Mouse (Mus musculus): ENCODE measurements at regions not wholly inside any gene's neighbourhood (a gene's known extent, or its start where the extent isn't known, plus 50 kb on each side); places are given as distances from the start of the nearest gene placed in this dataset.

DNA sequence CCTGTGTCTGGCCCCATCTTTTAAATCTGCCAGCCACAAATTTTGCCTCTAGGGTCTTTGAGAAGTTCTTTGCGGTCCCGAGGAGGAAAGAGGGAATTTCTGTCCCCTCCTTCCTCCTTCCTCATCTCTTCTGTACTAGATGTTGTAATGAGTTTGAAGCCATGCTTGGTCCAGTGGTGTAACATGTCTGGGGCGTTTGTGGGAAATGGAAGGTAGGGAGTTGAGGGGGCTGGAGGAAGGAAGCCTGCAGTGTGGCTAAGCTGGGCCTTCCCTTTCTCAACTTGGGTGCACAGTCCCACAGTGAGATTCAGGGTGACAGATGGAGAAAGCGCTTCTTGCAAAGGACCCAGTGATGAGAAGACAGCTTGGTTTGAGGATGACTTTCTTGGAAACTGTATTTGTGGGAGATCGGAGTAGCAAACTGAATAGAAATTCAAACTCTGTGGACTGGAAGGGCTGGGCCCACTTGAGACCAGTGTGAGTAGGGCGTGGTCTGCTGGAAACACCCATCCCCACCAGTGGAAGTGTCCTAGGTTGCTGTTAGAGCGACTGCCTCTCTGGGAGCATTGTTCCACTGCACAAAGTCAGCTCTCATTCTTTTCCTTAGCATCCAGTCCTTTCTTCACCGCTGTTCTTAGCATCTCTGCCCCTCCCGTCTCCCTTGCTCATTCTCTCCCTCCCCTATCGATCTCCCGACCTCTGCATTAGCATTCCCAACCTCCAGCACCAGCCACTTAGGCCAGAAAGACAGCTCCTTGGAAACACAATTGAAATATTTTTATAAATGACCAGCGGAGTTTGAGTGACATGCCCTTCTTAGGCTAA lies 162.5 kb upstream of the 4931429L15Rik start:
- Histone ChIP-seq H3K27ac (ENCODE audit: low read length) (peak overlapping the region; percentile 70), H3K4me3 (replicated peaks; ENCODE audit: low read length) (no peak overlapping the region), H3K9me3 (ENCODE audit: control insufficient read depth, low read length) (no peaks in the 10 kb centered on the region), H3K9ac (replicated peaks; ENCODE audit: low read depth, low read length) (no peak overlapping the region), H3K36me3 (ENCODE audit: control insufficient read depth, insufficient read depth) (no peaks in the 10 kb centered on the region), H3K4me2 (ENCODE audit: low read length) (peak overlapping the region; percentile 20), H3K4me1 (replicated peaks; ENCODE audit: control insufficient read depth, insufficient read depth, low read length) (peaks cover 18% of the 10 kb centered on the region), H3K27me3 (replicated peaks; ENCODE audit: control insufficient read depth, insufficient read depth, low read length) (no peaks in the 10 kb centered on the region)
- ATAC-seq, result peak; percentile 38
- WGBS, result 38% methylated on average over 12 of the region's 12 CpGs

DNA sequence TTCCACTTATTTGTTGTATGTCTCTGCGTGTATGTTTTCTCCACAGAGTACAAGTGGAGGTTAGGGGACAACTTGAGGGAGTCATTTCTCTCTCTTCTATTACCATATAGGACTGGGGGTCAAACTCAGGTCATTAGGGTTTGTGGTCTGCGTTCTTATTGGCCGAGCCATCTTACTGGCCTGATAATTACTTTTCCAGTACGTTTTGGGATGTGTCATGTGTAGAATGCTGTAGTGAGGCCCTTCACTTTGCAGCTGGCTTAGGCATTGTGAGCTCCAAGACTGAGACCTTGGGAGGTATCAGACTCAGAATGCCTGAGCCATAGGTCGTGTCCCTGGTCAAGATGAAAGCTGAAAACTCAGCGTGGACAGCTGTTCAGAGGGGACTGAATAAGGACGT lies 161.7 kb upstream of the 4931429L15Rik start:
- Histone ChIP-seq H3K4me3 (replicated peaks; ENCODE audit: low read length) (no peak overlapping the region), H3K9me3 (ENCODE audit: control insufficient read depth, low read length) (no peaks in the 10 kb centered on the region), H3K4me2 (ENCODE audit: low read length) (no peak overlapping the region), H3K36me3 (ENCODE audit: control insufficient read depth, insufficient read depth) (no peaks in the 10 kb centered on the region), H3K27ac (ENCODE audit: low read length) (no peak overlapping the region), H3K27me3 (replicated peaks; ENCODE audit: control insufficient read depth, insufficient read depth, low read length) (no peaks in the 10 kb centered on the region), H3K4me1 (replicated peaks; ENCODE audit: control insufficient read depth, insufficient read depth, low read length) (peaks cover 18% of the 10 kb centered on the region), H3K9ac (replicated peaks; ENCODE audit: low read depth, low read length) (no peak overlapping the region)
- no peak for ATAC-seq
- WGBS, result 59% methylated on average over 7 of the region's 7 CpGs

DNA sequence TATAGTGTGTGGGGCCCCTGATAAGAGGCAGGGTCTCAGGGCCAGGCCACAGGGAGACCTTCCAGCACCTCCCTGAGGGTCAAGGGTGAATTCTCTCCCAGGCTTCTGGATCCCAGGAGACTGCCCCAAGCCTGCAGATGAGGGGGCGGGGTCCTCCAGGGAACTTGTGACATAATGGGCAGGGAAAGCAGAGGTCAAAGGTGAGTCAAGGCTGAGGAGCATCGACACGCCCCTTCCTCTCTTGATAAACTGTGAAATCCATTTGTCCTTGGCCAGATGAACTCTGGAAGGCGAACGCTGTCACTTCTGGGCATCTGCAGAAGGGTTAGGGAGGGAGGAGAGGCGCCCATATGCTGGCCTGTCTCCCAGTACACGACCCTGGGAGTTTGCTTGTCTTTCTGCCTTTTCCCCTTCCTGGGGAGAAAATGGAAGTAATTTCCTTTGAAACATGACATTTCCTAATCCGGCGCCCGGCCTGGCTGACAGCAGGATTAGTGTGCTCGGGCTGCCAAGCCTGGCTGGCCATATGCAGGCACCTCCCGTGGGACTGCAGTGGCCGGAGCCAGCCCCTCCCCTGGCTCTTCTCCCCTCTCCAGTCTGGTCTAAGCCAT lies 160.4 kb upstream of the 4931429L15Rik start:
- ATAC-seq, result no peak; the same call in 1 of the 2 replicates
- Histone ChIP-seq H3K36me3 (ENCODE audit: control insufficient read depth, insufficient read depth) (no peaks in the 10 kb centered on the region), H3K9me3 (ENCODE audit: control insufficient read depth, low read length) (no peaks in the 10 kb centered on the region), H3K27ac (ENCODE audit: low read length) (no peak overlapping the region), H3K27me3 (replicated peaks; ENCODE audit: control insufficient read depth, insufficient read depth, low read length) (no peaks in the 10 kb centered on the region), H3K4me3 (replicated peaks; ENCODE audit: low read length) (no peak overlapping the region), H3K9ac (replicated peaks; ENCODE audit: low read depth, low read length) (no peak overlapping the region), H3K4me2 (ENCODE audit: low read length) (no peak overlapping the region), H3K4me1 (replicated peaks; ENCODE audit: control insufficient read depth, insufficient read depth, low read length) (peaks cover 18% of the 10 kb centered on the region)
- WGBS, result 16% methylated on average over 13 of the region's 13 CpGs

DNA sequence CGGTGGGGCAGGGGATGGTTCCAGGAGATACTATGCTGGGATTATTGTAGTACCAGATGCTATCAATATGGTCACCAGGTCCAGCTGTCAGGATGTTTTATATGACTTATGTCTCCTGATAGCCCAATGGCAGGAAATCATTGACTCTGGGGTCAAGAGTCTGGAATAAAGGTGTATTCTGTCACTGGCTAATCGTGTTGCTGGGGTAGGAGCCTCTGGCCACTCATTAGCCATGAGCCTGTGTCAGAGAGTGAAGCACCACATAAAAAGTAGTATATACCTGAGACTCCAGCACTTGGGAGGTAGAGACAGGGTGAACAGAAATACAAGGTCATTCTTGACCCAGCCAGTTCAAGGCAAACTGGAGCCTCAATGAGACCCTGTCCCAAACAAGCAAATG lies 158.8 kb upstream of the 4931429L15Rik start:
- WGBS, result 72% methylated on average over 2 of the region's 2 CpGs

DNA sequence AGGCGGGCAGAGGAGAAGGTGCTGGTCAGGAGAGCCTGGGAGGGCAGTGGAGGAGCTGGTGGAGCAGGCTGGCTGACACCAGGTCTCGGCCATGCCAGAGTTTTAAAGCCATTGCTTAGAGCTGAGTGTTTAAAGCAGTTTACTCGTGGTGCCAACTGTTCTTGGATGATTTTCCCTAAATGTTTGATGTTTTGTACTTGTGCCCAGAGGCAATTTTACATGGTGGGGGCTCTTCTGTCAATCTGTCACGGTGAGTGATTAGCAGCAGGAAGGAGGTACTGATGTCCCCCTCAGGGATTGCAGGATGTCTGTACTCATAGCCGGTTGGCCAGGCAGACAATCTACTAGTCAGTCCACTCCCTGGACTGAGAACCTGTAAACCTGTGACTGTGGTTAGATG lies 156.7 kb upstream of the 4931429L15Rik start:
- H3K4me2 ChIP-seq (ENCODE audit: low read length), result no peak overlapping the region
- H3K4me1 ChIP-seq (replicated peaks; ENCODE audit: control insufficient read depth, insufficient read depth, low read length), result peaks cover 5% of the 10 kb centered on the region
- WGBS, result 41% methylated on average over 5 of the region's 5 CpGs
- no peak overlapping the region for H3K9ac ChIP-seq (replicated peaks; ENCODE audit: low read depth, low read length)
- no peaks in the 10 kb centered on the region for H3K9me3 ChIP-seq (ENCODE audit: control insufficient read depth, low read length)
- no peaks in the 10 kb centered on the region for H3K36me3 ChIP-seq (ENCODE audit: control insufficient read depth, insufficient read depth)
- no peaks in the 10 kb centered on the region; the same call in 1 of the 2 replicates for H3K27me3 ChIP-seq (replicated peaks; ENCODE audit: control insufficient read depth, insufficient read depth, low read length)
- ATAC-seq, result no peak
- H3K4me3 ChIP-seq (replicated peaks; ENCODE audit: low read length), result no peak overlapping the region
- no peak overlapping the region for H3K27ac ChIP-seq (ENCODE audit: low read length)

More for the DNA sequence above, 158.8 kb upstream of the 4931429L15Rik start:
- no peak overlapping the region for H3K27ac ChIP-seq (ENCODE audit: low read length)
- H3K4me3 ChIP-seq (replicated peaks; ENCODE audit: low read length), result no peak overlapping the region
- no peak for ATAC-seq
- no peaks in the 10 kb centered on the region for H3K9me3 ChIP-seq (ENCODE audit: control insufficient read depth, low read length)
- no peaks in the 10 kb centered on the region for H3K36me3 ChIP-seq (ENCODE audit: control insufficient read depth, insufficient read depth)
- no peak overlapping the region for H3K9ac ChIP-seq (replicated peaks; ENCODE audit: low read depth, low read length)
- peaks cover 18% of the 10 kb centered on the region for H3K4me1 ChIP-seq (replicated peaks; ENCODE audit: control insufficient read depth, insufficient read depth, low read length)
- no peak overlapping the region for H3K4me2 ChIP-seq (ENCODE audit: low read length)
- no peaks in the 10 kb centered on the region for H3K27me3 ChIP-seq (replicated peaks; ENCODE audit: control insufficient read depth, insufficient read depth, low read length)

DNA sequence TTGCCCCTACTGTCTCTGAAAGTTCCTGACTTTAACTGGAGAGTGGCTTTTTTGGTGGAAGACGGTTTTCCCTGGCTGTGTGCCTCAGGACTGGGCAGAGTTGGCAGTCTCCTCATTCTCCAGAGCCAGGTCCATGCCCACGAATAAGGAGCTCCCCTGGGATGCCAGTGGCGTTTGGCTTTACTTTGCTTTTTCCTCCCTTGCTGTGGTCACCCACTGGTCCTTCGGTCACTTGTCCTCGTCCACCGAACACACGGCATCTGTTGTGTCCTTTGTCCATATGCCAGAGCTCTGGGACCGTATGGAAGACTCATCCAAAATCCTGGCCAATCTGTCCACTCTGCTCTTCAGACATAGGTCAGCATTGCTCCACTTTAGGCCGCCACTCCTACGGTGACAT lies 153.9 kb upstream of the 4931429L15Rik start:
- no peak overlapping the region for H3K9ac ChIP-seq (replicated peaks; ENCODE audit: low read depth, low read length)
- H3K9me3 ChIP-seq (ENCODE audit: control insufficient read depth, low read length), result no peaks in the 10 kb centered on the region
- H3K27ac ChIP-seq (ENCODE audit: low read length), result no peak overlapping the region
- no peaks in the 10 kb centered on the region; the same call in 1 of the 2 replicates for H3K27me3 ChIP-seq (replicated peaks; ENCODE audit: control insufficient read depth, insufficient read depth, low read length)
- no peak for ATAC-seq
- no peak overlapping the region for H3K4me2 ChIP-seq (ENCODE audit: low read length)
- peaks cover 6% of the 10 kb centered on the region for H3K4me1 ChIP-seq (replicated peaks; ENCODE audit: control insufficient read depth, insufficient read depth, low read length)
- 89% methylated on average over 10 of the region's 10 CpGs for WGBS
- no peaks in the 10 kb centered on the region for H3K36me3 ChIP-seq (ENCODE audit: control insufficient read depth, insufficient read depth)
- no peak overlapping the region for H3K4me3 ChIP-seq (replicated peaks; ENCODE audit: low read length)

DNA sequence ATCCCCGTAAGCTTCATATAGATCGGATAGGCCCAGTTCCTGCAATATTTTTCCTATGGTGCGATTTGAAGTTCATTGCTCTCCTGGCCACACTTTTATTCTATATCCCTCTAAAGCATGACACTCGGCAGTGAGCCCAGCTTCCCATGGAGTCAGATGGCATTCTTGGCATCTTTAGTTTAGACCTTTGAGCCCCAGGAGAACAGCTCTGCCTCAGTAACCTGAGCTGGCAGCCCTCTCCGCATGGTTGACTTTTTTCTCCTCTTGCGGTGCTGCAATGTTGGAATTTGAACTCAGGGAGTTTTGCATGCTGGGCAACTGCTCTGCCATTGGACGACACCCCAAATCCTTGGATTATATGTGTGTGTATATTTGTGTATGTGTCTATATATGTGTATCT lies 149.7 kb upstream of the 4931429L15Rik start:
- Histone ChIP-seq H3K27me3 (replicated peaks; ENCODE audit: control insufficient read depth, insufficient read depth, low read length) (peaks cover 3% of the 10 kb centered on the region; the same call in 1 of the 2 replicates), H3K9me3 (ENCODE audit: control insufficient read depth, low read length) (0 out of 2 replicates have a peak, but pooled peaks cover 3% of the 10 kb centered on the region), H3K27ac (ENCODE audit: low read length) (no peak overlapping the region), H3K36me3 (ENCODE audit: control insufficient read depth, insufficient read depth) (no peaks in the 10 kb centered on the region), H3K9ac (replicated peaks; ENCODE audit: low read depth, low read length) (no peak overlapping the region), H3K4me1 (replicated peaks; ENCODE audit: control insufficient read depth, insufficient read depth, low read length) (peaks cover 11% of the 10 kb centered on the region), H3K4me2 (ENCODE audit: low read length) (no peak overlapping the region), H3K4me3 (replicated peaks; ENCODE audit: low read length) (no peak overlapping the region)
- WGBS, result 74% methylated on average over 7 of the region's 7 CpGs
- ATAC-seq, result no peak

DNA sequence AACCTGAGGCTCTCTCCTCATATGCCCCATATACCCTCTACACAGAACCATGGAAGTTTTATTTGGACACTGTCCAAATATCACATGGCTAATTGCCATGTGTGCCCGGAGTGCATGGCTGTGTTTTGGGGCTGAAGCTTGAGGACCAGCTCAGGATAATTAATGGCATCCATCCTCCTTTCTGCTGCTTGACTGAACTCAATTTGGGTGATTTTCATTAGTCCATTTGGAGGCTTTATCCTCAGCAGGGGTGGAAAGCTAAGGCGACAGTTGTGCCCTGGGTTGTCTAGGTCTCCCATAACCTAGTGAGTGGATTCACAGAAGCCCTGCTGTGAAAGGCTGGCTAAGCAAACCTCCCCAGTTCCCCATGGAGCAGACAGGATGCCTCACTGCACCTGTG lies 148.5 kb upstream of the 4931429L15Rik start:
- H3K36me3 ChIP-seq (ENCODE audit: control insufficient read depth, insufficient read depth), result no peaks in the 10 kb centered on the region
- H3K4me2 ChIP-seq (ENCODE audit: low read length), result no peak overlapping the region
- H3K4me3 ChIP-seq (replicated peaks; ENCODE audit: low read length), result no peak overlapping the region
- no peak overlapping the region for H3K27ac ChIP-seq (ENCODE audit: low read length)
- 0 out of 2 replicates have a peak, but pooled peaks cover 3% of the 10 kb centered on the region for H3K9me3 ChIP-seq (ENCODE audit: control insufficient read depth, low read length)
- peaks cover 7% of the 10 kb centered on the region; the same call in 1 of the 2 replicates for H3K27me3 ChIP-seq (replicated peaks; ENCODE audit: control insufficient read depth, insufficient read depth, low read length)
- 8% methylated on average over 2 of the region's 2 CpGs for WGBS
- H3K4me1 ChIP-seq (replicated peaks; ENCODE audit: control insufficient read depth, insufficient read depth, low read length), result peaks cover 11% of the 10 kb centered on the region
- ATAC-seq, result no peak
- no peak overlapping the region for H3K9ac ChIP-seq (replicated peaks; ENCODE audit: low read depth, low read length)

DNA sequence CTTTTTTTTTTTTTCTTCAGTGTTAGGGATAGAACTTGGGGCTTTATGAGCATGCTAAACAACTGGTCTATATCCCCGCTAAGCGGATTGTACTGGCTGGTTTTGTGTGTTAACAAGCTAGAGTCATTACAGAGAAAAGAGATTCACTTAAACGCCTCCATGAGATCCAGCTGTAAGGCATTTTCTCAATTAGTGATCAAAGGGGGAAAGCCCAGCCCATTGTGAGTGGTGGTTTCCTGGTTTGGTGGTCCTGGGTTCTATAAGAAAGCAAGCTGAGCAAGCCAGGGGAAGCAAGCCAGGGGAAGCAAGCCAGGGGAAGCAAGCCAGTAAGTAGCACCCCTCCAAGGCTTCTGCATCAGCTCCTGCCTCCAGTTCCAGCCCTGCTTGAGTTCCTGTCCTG lies 147.9 kb upstream of the 4931429L15Rik start:
- Histone ChIP-seq H3K4me1 (replicated peaks; ENCODE audit: control insufficient read depth, insufficient read depth, low read length) (peaks cover 11% of the 10 kb centered on the region), H3K9me3 (ENCODE audit: control insufficient read depth, low read length) (0 out of 2 replicates have a peak, but pooled peaks cover 3% of the 10 kb centered on the region), H3K9ac (replicated peaks; ENCODE audit: low read depth, low read length) (no peak overlapping the region), H3K27me3 (replicated peaks; ENCODE audit: control insufficient read depth, insufficient read depth, low read length) (peaks cover 7% of the 10 kb centered on the region; the same call in 1 of the 2 replicates), H3K27ac (ENCODE audit: low read length) (no peak overlapping the region), H3K4me2 (ENCODE audit: low read length) (no peak overlapping the region), H3K36me3 (ENCODE audit: control insufficient read depth, insufficient read depth) (no peaks in the 10 kb centered on the region), H3K4me3 (replicated peaks; ENCODE audit: low read length) (no peak overlapping the region)
- 7% methylated on average over 3 of the region's 3 CpGs for WGBS
- no peak for ATAC-seq
